Mouse (Mus musculus) ZHBTc4 (cell line): ENCODE data around the gene Haus4.

Experiments used
- DNase-seq: peaks from one replicate; pipeline ENCODE4 v3.0.0-alpha.2; 2011; ENCODE audit warnings: low read depth, low spot score

Gene Haus4

DNA sequence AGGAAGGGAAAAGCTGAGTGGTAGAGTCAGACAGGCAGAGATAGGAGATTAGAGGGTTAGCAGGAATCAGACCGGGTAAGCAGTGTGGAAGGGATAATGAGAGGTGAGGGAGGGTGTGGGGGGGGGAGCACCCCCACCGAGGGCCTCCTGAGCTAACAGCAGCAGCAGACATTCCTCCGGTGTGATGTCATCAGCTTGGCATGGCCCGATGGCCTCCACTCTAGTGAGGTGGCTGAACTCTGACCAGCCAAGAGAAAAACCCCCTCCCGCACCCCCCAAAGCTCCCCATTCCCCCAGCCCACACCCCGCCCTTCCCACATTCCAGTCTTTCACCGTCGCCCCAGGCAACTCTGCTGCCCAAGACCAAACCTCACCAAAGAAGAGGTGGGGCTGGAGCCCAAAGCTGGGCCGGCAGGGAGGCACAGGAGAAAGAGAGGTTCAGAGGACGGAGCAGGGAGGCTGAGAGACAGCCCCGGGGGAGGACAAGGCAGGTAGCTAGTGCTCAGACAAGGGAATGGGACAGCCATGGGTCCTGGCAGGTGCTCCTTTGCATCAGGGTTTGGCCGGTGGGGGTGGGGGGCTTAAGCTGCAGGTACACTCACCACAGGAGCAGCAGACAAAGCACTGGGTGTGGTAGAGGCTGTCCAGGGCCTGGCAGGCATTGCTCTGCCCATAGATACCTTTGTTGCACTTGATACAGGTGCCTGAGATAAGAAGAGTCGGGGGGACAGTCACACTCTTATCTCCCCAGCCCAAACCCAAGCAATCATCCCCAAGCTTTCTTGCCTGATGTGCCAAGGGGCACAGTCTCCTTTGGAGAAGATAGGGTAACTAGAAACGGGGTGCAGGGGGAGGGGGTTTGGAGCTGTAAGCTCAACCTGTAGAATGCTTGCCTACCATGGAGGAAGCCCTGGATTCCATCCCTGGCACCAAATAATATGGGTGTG is 18.6 kb upstream of the Haus4 start:
- DNase-seq, result peak; percentile 83

DNA sequence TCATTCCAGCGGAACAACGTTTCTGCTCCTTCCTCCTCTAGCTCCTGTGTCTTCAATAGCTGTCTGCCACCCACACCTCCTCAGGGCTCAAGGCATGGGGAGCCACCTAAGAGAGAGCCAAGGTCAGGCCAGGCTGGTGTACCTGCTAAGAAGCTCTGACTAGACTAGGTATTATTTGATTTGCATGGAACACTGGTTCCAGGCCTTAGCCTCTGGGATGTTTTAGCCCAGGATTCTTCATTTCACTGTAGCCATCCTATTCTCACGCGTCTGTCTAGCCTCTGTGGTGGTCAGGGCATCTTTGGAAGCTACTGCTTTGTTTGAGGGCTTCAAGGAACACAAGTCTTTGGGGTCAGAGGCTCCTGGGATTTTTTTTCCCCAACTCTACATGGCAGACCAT is 17.7 kb upstream of the Haus4 start:
- DNase-seq, result no peak

DNA sequence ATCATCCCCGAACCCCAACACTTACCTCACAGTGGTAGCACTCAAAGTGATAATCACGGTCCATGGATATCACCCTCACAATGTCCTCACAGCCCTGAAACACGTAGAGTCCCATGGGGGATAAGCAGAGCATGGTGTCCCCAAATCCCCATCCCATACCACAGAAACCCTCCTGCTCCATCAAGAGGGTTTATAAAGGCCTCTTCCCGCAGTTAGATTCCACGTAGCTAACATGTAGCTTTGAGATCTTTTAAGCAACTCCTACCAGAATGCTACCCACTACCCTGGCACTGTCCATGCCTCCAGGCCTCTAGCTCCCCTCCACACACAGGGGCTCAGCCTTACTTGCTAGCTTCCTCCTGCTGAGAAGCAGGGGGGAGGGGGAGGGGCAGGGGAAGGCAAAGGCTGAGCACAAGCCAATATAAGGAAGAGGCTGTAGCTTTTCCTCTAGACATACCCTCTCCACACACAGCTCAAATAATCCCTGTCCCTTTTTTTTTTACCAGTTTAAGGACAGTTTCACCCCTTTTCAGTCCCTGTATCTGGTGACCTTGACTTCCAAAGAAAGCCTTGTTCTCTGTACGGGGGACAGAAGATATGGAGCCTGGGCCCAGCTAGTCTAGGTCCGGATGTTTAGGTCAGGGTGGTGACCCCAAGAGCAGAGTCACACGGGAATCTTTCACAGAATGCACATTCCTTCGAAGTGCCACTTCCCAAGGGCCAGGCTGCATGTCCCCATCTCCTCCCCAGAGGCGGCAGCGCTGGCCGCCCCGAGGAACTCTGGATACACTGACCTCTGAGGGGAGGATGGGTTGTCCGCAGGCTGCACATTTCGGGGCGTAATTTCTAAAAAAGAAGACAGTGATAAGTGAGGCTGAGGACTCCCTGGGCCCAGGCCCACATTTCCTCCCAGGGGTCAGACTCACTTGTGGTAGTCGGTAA is 15.3 kb upstream of the Haus4 start:
- DNase-seq, result no peak

DNA sequence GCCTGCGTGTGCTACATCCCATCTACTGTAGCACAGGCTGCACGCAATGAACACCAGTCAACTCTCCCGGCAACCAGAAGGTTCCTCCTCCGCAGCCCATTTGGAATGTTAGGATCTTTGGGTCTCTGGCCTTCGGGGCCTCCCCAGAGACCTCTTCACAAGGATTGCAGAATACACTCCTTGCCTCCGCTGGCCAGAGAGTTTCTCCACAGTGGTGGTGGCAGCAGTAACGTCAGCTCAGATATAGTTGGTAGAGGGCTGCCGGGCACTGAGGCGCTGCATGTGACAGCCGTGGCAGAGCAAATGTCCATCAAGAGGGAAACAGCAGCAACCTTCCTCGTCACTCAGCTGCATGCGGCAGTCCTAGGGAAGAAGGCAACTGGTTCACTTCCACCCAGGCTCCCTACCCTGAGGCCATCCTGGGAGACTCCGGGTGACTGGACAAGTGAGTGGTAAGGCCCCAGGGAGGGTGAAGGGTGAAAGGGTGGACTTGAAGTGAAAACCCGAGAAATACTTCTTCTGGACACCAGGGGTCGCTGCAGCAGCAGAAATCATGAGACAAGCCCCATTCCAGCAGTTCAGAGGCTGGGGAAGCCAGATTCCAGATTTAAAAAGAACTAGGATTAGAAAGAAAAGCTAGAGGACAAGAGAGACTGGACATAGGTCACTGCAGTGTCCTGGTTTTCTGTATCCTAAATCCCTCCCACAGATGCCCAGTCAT is 14.4 kb upstream of the Haus4 start:
- peak; percentile 87 for DNase-seq

DNA sequence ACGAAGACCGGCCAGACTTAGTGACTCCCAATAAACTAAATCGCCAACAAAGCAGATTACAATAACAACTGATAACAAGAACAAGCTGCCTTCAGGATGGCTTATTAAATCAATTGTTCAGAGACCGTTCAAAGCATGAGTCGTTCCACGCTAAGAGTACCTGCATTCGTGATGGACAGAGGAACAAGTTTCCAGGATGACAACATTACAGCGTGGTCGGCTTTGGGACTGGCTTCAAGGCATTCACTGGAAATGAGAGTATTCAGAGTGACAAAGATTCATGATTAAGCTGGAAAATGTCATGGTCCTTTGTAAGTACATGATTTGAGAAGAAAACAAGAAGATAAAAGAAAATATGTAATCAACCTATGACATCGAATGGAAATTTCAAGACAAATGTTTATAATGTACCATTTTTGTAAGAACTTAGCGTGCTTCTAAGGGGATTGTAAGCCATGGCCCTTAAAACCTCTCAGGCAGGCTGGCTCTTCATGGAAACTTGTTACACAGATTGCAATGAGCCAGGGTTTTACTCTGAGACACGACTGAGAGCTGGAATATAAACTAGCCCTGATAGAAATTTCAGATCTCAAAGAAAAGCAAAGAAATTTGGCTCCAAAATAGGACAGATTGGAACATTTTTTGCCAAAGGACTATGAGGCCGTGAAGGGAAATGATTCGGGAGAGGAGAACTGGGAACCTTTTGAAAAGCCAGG is 6.3 kb upstream of the Haus4 start:
- no peak for DNase-seq

DNA sequence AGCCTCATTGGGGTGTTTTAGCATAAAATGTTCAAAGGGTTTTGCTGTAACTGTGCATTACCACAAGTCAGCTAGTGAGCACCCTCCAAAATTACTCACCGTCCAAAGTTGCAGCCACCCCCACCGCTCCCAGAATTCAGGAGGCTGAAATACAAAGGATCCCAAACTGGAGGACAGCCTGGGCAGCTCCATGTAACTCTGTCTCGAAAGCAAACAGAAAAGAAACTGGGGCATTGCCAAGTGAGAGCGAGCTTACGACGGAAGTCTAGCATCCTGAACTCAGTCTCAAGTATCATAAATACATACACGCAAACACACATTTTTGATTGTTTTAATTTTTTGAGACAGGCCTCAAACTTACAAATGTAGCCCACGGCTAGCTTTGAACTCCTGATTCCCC is 2.9 kb upstream of the Haus4 start:
- no peak for DNase-seq

DNA sequence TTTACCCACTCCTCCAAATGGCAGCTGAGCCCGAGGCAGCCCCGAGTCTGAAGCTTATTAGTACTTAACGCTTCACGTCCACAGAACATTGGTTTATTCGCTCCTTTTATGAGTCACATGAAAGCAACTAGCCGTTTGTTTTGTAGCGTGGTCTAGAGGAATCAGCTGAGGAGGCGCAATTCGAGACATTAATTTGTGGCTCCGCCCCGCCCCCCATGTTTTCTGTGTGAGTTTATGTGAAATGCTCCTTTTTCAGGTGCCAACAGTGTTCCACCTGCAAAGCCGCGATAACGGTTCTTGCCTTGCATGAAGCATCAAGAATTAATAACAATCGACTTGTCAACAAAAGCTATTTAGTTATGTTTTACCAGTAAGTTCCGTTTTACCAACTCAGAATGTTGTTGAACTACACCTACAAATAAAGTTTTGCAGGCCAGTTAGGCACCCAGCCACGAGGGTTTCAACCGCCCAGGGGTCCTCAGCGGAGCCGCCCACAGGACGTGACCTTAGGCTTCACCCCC is 902 bp downstream of the Haus4 start:
- peak; percentile 38 for DNase-seq

DNA sequence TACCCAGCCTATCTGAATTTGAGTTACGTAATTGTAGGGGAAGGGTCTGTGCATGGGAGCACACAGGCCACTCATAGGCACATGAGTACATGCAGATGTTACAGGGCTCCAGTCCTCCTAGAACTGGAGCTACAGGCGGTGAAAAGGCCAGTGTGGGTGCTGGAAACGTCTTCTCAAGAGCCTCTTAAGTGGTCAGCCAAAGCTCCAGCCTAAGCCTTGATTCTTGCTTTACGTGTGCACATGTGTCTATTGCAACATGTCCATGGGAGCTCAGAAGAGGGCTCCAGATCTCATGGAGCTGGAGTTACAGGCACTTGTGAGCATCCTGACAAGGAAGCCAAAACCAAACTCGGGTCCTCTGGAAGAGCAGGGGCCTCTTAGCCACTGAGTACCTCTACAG is 9.7 kb downstream of the Haus4 start:
- DNase-seq, result no peak

DNA sequence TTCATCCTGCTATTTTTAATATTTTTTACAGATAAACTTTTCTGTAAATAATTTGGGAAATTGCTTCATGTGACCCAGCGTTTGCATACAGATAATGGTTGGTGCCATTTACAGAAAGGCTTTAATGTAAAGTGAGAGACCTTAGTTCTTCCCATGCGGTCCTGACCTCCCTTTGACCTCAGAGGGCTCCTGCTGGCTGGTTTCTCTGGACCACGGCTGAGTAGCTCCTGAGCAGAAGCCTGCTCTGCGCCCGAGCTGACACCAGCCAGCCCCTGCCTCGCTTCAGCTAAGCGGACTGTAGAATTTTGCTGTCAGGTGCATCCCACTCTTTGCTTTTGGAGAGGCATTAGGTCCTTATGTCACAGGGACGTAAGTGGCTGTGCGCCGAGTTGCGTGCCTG is 13.6 kb downstream of the Haus4 start:
- peak; percentile 28 for DNase-seq

DNA sequence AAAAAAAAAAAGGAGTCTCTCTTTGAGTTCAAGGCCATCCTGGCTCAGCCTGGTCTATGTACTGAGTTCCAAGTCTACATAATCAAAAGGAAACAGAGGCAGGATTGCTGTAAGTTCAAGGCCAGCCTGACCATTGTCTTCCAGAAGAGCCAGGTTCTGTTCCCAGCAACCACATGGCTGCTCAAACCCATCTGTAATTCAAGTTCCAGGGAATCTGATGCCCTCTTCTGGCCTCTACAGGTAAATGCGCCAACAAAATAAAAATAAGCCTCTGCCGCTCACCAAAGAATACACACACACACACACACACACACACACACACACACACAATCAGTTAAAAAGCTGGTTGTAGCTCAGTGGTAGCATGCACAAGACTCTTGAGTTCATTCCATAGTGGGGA is 15.8 kb downstream of the Haus4 start:
- peak; percentile 64 for DNase-seq

DNA sequence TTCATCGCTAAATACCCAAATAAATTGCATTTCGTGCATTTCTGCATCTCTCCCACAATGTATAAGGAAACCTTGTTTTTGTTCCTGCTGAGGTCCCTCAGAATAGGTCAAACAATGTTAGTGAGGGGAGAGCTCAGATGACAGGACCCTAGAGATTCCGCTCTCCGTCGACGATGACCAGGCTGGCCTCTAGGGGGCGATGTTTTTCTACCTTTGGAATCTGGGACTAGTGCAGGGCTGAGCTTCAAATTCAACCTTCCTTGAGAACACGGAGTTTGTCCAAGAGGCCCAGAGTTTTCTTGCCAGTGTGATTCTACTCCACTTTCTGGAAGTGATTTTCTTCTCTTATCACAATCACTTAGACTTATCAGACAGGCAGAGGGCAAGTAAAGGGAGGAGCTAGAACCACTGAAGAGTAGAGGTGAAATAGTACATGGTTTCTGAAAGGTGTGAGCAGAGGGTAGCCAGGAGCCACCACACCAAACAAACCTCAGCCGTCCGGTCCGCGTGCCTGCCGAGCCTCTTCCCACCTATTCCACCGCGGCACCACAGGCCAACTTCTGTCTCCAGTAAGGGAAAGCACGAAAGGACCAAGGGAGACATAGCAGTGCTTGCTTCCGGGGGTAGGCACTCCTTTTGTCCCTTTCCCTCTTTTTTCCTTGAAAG is 25.8 kb downstream of the Haus4 start:
- peak; percentile 88 for DNase-seq

DNA sequence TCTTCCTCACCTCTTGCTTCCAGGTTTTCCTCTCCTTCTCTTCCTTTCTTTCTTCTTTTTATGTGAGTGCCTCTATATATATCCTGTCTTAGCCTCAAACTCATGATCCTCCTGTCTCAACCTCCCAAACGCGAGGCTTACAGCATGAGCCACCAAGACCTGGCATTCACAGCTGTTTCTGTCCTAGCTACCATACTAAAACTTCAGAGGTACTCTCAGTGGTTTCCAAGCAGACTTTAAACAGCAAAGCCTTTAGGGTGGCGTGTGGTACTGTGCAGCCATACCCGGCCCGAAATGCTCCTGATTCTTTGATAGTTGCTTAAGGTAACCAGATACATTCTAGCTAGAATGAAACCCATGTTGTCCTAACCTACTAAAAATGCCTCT is 26.4 kb downstream of the Haus4 start:
- no peak for DNase-seq

DNA sequence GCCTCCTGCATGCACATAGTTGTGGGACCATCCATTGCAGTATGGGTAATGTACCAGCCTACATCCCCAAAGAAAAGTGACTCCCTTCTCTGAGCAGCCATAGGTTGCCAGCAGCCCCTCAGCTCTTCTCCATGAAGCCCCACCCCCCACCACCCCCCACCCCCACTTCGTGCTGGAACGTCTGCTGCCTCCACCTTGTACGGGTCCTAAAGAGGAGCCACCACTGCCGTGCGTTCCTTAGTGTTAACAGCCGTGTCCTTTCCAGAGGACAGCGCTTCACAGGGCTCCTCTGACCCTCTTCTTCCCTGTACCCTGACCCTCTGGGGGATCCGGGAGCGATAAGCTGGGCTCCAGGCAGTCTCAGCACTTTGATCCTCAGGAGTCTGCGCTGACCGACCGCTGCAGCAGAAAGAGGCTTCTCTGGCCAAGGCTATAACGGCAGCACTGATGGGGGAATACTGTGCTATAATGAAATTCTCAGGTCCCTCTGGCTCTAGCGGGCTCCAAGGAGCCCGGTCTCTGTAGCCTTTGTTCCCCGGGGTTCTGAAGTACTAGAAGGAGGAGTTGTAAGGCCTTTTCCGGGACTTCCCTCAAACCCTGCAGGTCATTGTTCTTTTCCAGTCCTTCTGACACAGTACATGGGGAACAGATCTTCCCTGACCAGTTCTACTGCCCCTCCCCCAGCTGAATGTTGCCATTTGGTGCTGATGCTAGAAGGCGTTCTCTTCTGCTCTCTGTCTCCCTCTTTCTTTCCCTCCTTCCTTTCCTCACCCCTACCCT is 27.0 kb downstream of the Haus4 start:
- no peak for DNase-seq

DNA sequence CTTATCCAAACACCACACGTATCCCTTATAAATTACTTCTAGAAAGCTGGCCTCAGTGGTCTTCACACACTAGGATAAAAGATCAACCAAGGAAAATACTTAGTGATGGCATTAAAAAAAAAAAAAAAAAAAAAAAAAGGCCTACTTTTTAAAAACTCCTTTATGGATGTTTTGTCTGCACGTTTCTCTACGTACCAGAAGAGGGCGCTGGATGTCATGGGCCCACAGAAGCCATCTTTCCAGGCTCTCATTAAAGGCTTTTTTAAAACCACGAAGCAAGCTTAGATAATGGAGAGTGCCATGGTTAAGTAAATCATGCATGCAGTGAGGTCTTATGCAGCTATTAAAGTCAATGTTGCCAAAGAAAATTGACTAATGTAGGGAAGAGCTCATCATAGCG is 30.8 kb downstream of the Haus4 start:
- peak; percentile 46 for DNase-seq

DNA sequence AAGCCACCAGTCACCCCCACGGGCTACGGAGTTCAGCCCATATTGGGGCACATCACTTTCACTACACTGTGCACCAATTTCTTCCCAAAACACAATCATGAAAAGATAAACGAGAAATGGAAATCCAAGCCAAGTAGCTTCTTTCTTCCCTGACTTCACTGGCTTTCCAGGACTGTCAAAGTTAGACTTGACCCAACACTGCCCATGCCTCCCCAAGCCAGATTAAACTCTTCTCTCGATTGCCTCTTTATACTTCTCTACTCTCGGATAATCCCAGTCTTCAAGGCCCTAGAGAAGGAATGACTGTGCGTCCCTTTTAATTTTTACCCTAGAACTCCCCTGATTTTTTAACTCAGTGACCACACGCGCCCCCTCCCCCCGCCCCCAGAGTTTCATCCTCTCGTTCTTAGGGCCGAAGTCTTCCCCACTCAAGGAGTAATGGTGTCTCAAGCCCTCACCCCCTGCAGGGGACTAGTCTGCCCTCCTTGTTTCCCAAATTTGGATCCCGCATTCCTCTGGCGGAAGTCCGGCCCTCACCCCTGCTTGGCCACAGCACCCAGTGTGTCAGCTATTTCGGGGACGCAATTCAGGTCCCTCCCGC is 37.6 kb downstream of the Haus4 start:
- DNase-seq, result no peak

DNA sequence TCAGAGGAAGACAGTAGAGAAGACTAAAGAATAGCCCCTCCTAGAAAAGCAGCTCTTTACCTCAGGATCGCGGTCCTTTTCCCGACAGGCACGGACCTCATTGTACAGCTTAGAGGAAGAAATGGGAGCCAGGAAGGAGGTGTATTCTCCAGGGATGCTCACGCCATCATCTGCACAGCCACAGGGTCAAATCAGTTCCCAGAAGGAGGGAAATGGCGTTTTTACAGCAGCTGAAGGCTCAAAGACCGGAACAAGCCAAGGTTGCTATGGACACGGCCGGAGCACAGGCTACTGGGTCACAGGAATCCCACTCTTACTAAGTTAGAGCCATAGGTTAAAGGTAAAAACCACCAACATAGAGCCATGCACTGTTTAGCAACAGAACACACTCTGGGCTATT is 44.6 kb downstream of the Haus4 start:
- no peak for DNase-seq

DNA sequence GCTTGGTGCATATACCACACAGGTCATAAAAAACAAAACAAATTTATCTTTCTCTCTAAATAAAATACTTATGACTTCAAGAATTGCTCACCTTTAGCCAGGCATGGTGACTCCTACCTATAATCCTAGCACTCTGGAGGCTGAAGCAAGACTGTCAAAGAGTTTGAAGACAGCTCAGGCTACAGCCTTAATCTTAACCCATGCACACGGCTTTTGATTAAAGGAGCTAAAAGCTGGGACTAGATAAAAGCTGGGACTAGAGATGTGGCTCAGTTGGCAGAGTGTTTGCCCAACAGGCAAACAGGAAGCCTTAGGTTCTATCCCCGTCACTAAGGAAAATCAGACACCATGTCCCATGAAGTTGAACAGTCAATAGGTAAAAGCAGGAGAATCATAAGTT is 51.3 kb downstream of the Haus4 start:
- no peak for DNase-seq

DNA sequence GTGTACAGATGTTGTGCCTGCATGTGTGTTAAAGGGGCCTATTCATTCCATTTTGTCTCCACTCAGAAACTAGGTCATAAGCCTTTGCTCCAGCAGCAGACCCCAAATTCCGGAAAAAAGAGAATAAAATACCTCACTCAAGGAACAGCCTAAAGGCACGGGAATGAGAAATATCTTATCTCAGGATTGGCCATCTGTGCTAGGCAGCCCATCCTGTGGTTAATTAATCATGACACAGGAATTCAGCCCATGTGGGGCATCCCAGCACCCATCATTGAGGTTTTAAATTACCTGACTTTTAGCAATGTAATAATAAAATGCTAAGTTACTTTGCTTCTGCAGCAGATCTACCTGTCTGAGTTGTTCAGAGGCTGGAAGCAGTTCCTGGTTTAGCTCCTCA is 53.1 kb downstream of the Haus4 start:
- DNase-seq, result no peak

DNA sequence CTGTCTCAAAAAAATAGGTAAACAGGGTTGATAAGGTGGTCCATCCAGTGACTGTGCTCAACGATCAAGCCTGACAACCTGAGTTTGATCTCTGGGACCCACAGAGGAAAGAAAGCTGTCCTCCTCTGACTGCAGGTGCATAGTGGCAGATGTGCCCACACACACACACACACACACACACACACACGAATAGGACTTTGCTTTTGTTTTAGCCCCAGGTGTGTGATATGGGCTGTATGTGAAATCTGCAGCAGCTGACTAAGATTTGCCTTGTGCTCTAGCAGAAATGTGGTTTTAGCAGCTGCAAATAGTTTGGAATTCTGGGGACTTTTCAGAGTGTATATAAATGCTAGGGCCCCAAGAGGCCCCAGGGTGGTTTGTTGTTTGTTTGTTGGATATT is 55.1 kb downstream of the Haus4 start:
- DNase-seq, result no peak
